Mouse (Mus musculus): ENCODE results near the gene Ccdc86. TPM values are rescaled to one million over a fixed set of nuclear protein-coding genes. Genes with fewer than 3 reads are reported as not detected.

The Ccdc86 gene
- total and polyA plus RNA-seq, 2 experiments from 2014 or later = 6.5 to 13.1 TPM

GRCm38 (mm10) chr19:10924220-10924619 is 24.8 kb downstream of the Ccdc86 start:
- Histone ChIP-seq H3K27me3 (ENCODE audit: insufficient read depth, low read length) (no peaks in the 10 kb centered on the region), H3K4me1 (ENCODE audit: insufficient read depth, low read length) (no peaks in the 10 kb centered on the region), H3K27ac (ENCODE audit: low read depth, low read length) (no peak overlapping the region), H3K36me3 (ENCODE audit: insufficient read depth, low read length) (no peaks in the 10 kb centered on the region), H3K4me3 (ENCODE audit: low read depth, low read length) (no peak overlapping the region), H3K4me2 (ENCODE audit: low read depth, low read length, poor library complexity, severe bottlenecking) (no peak overlapping the region), H3K9me3 (ENCODE audit: low read length) (no peaks in the 10 kb centered on the region), H3K9ac (replicated peaks; ENCODE audit: low read length, poor library complexity, severe bottlenecking) (no peak overlapping the region)
- no peak for TF ChIP-seq CTCF (IDR thresholded peaks at IDR 0.05)
- no peak for ATAC-seq (ENCODE audit: low FRiP score)
- 77% methylated on average over 4 of the region's 4 CpGs for WGBS
- no peak for DNase-seq (ENCODE audit: low spot score)

GRCm38 (mm10) chr19:10921058-10921457 is 28.0 kb downstream of the Ccdc86 start:
- H3K4me2 ChIP-seq (ENCODE audit: low read depth, low read length, poor library complexity, severe bottlenecking) = no peak overlapping the region
- WGBS = 82% methylated on average over 3 of the region's 3 CpGs
- H3K27ac ChIP-seq (ENCODE audit: low read depth, low read length) = no peak overlapping the region
- no peak for TF ChIP-seq CTCF (IDR thresholded peaks at IDR 0.05)
- DNase-seq (ENCODE audit: low spot score) = no peak
- peaks cover 6% of the 10 kb centered on the region; the same call in 1 of the 2 replicates for H3K4me1 ChIP-seq (ENCODE audit: insufficient read depth, low read length)
- no peaks in the 10 kb centered on the region for H3K9me3 ChIP-seq (ENCODE audit: low read length)
- H3K27me3 ChIP-seq (ENCODE audit: insufficient read depth, low read length) = no peaks in the 10 kb centered on the region
- no peak overlapping the region for H3K9ac ChIP-seq (replicated peaks; ENCODE audit: low read length, poor library complexity, severe bottlenecking)
- no peak for ATAC-seq (ENCODE audit: low FRiP score)
- H3K36me3 ChIP-seq (ENCODE audit: insufficient read depth, low read length) = no peaks in the 10 kb centered on the region
- no peak overlapping the region for H3K4me3 ChIP-seq (ENCODE audit: low read depth, low read length)

GRCm38 (mm10) chr19:10920532-10920931 is 28.5 kb downstream of the Ccdc86 start, which contains the start of gene Zp1:
Gene Zp1 (minus strand): TSS chr19:10920632.
- Histone ChIP-seq H3K4me2 (ENCODE audit: low read depth, low read length, poor library complexity, severe bottlenecking) (no peak within 1 kb of the TSS), H3K4me1 (ENCODE audit: insufficient read depth, low read length) (peaks cover 6% of the 10 kb centered on the region; the same call in 1 of the 2 replicates), H3K36me3 (ENCODE audit: insufficient read depth, low read length) (no peaks in the 10 kb centered on the region), H3K9me3 (ENCODE audit: low read length) (no peaks in the 10 kb centered on the region), H3K4me3 (ENCODE audit: low read depth, low read length) (no peak within 1 kb of the TSS), H3K27ac (ENCODE audit: low read depth, low read length) (no peak within 1 kb of the TSS), H3K9ac (replicated peaks; ENCODE audit: low read length, poor library complexity, severe bottlenecking) (no peak within 1 kb of the TSS), H3K27me3 (ENCODE audit: insufficient read depth, low read length) (no peaks in the 10 kb centered on the region)
- DNase-seq (ENCODE audit: low spot score) (no peak), ATAC-seq (ENCODE audit: low FRiP score) (no peak)
- no peak for TF ChIP-seq CTCF (IDR thresholded peaks at IDR 0.05)
- WGBS = 64% methylated on average over 2 of the region's 2 CpGs

- 81% methylated on average over 10 of the region's 10 CpGs for WGBS
- Histone ChIP-seq H3K27ac (ENCODE audit: low read depth, low read length) (peak overlapping the region; percentile 8), H3K9me3 (ENCODE audit: low read length) (no peaks in the 10 kb centered on the region), H3K4me2 (ENCODE audit: low read depth, low read length, poor library complexity, severe bottlenecking) (no peak overlapping the region), H3K4me1 (ENCODE audit: insufficient read depth, low read length) (peaks cover 6% of the 10 kb centered on the region; the same call in 1 of the 2 replicates), H3K4me3 (ENCODE audit: low read depth, low read length) (no peak overlapping the region), H3K9ac (replicated peaks; ENCODE audit: low read length, poor library complexity, severe bottlenecking) (no peak overlapping the region), H3K27me3 (ENCODE audit: insufficient read depth, low read length) (no peaks in the 10 kb centered on the region), H3K36me3 (ENCODE audit: insufficient read depth, low read length) (no peaks in the 10 kb centered on the region)
- DNase-seq (ENCODE audit: low spot score) = peak; percentile 60
- TF ChIP-seq CTCF (IDR thresholded peaks at IDR 0.05) = no peak
- peak; percentile 66 for ATAC-seq (ENCODE audit: low FRiP score)
Observed at GRCm38 (mm10) chr19:10918321-10918991, 30.6 kb downstream of the Ccdc86 start.

GRCm38 (mm10) chr19:10916506-10916905 is 32.6 kb downstream of the Ccdc86 start:
- Histone ChIP-seq H3K36me3 (ENCODE audit: insufficient read depth, low read length) (no peaks in the 10 kb centered on the region), H3K9me3 (ENCODE audit: low read length) (no peaks in the 10 kb centered on the region), H3K27me3 (ENCODE audit: insufficient read depth, low read length) (no peaks in the 10 kb centered on the region), H3K27ac (ENCODE audit: low read depth, low read length) (no peak overlapping the region), H3K9ac (replicated peaks; ENCODE audit: low read length, poor library complexity, severe bottlenecking) (no peak overlapping the region), H3K4me2 (ENCODE audit: low read depth, low read length, poor library complexity, severe bottlenecking) (no peak overlapping the region), H3K4me3 (ENCODE audit: low read depth, low read length) (no peak overlapping the region), H3K4me1 (ENCODE audit: insufficient read depth, low read length) (peaks cover 6% of the 10 kb centered on the region; the same call in 1 of the 2 replicates)
- 71% methylated on average over 5 of the region's 5 CpGs for WGBS
- TF ChIP-seq CTCF (IDR thresholded peaks at IDR 0.05) = no peak
- DNase-seq (ENCODE audit: low spot score) (no peak), ATAC-seq (ENCODE audit: low FRiP score) (no peak)

- ATAC-seq (ENCODE audit: low FRiP score) (no peak), DNase-seq (ENCODE audit: low spot score) (no peak)
- Histone ChIP-seq H3K4me1 (ENCODE audit: insufficient read depth, low read length) (peaks cover 6% of the 10 kb centered on the region; the same call in 1 of the 2 replicates), H3K27me3 (ENCODE audit: insufficient read depth, low read length) (no peaks in the 10 kb centered on the region), H3K27ac (ENCODE audit: low read depth, low read length) (no peak overlapping the region), H3K9ac (replicated peaks; ENCODE audit: low read length, poor library complexity, severe bottlenecking) (no peak overlapping the region), H3K9me3 (ENCODE audit: low read length) (no peaks in the 10 kb centered on the region), H3K36me3 (ENCODE audit: insufficient read depth, low read length) (no peaks in the 10 kb centered on the region), H3K4me2 (ENCODE audit: low read depth, low read length, poor library complexity, severe bottlenecking) (no peak overlapping the region), H3K4me3 (ENCODE audit: low read depth, low read length) (no peak overlapping the region)
- no peak for TF ChIP-seq CTCF (IDR thresholded peaks at IDR 0.05)
- 77% methylated on average over 2 of the region's 2 CpGs for WGBS
Observed at GRCm38 (mm10) chr19:10914870-10915269, 34.2 kb downstream of the Ccdc86 start.
